Mouse (Mus musculus): ENCODE measurements at regions not wholly inside any gene's neighbourhood (a gene's known extent, or its start where the extent isn't known, plus 50 kb on each side); places are given as distances from the start of the nearest gene placed in this dataset.
"Not testable (repeated sequence)": the region's sequence is repeated elsewhere in the genome, so short reads cannot be mapped to it uniquely, and the experiment has no call there.

- peak; percentile 48 for DNase-seq
- H3K9me3 ChIP-seq (ENCODE audit: low read length): no peaks in the 10 kb centered on the region
- no peak overlapping the region for H3K4me2 ChIP-seq (ENCODE audit: low read depth)
- WGBS: 46% methylated on average over 5 of the region's 5 CpGs
- TF ChIP-seq CTCF (IDR thresholded peaks at IDR 0.05; ENCODE audit: low read depth): no peak
- no peak overlapping the region for H3K4me3 ChIP-seq (ENCODE audit: low read depth, low read length)
- H3K4me1 ChIP-seq (ENCODE audit: insufficient read depth): no peaks in the 10 kb centered on the region
- no peaks in the 10 kb centered on the region for H3K36me3 ChIP-seq (ENCODE audit: insufficient read depth)
- H3K9ac ChIP-seq: no peak overlapping the region
- ATAC-seq: peak; percentile 60
- H3K27ac ChIP-seq (ENCODE audit: low read depth, low read length): no peak overlapping the region
- H3K27me3 ChIP-seq (ENCODE audit: insufficient read depth, low read length): no peaks in the 10 kb centered on the region
Observed at GRCm38 (mm10) chr1:164532196-164532595, 74.0 kb upstream of the Atp1b1 start.

GRCm38 (mm10) chr1:164531741-164532140 is 73.6 kb upstream of the Atp1b1 start:
- Histone ChIP-seq H3K9ac (no peak overlapping the region), H3K4me3 (ENCODE audit: low read depth, low read length) (no peak overlapping the region), H3K4me1 (ENCODE audit: insufficient read depth) (no peaks in the 10 kb centered on the region), H3K27me3 (ENCODE audit: insufficient read depth, low read length) (no peaks in the 10 kb centered on the region), H3K9me3 (ENCODE audit: low read length) (no peaks in the 10 kb centered on the region), H3K36me3 (ENCODE audit: insufficient read depth) (no peaks in the 10 kb centered on the region), H3K27ac (ENCODE audit: low read depth, low read length) (no peak overlapping the region), H3K4me2 (ENCODE audit: low read depth) (no peak overlapping the region)
- ATAC-seq: peak; percentile 34
- no peak for DNase-seq
- TF ChIP-seq CTCF (IDR thresholded peaks at IDR 0.05; ENCODE audit: low read depth): no peak
- WGBS: 65% methylated on average over 1 of the region's 1 CpGs

- Histone ChIP-seq H3K4me1 (ENCODE audit: insufficient read depth) (no peaks in the 10 kb centered on the region), H3K36me3 (ENCODE audit: insufficient read depth) (no peaks in the 10 kb centered on the region), H3K27me3 (ENCODE audit: insufficient read depth, low read length) (no peaks in the 10 kb centered on the region), H3K9ac (no peak overlapping the region), H3K4me2 (ENCODE audit: low read depth) (no peak overlapping the region), H3K27ac (ENCODE audit: low read depth, low read length) (no peak overlapping the region), H3K9me3 (ENCODE audit: low read length) (no peaks in the 10 kb centered on the region), H3K4me3 (ENCODE audit: low read depth, low read length) (no peak overlapping the region)
- no peak for TF ChIP-seq CTCF (IDR thresholded peaks at IDR 0.05; ENCODE audit: low read depth)
- WGBS: 90% methylated on average over 1 of the region's 1 CpGs
- no peak for ATAC-seq
- DNase-seq: no peak
Observed at GRCm38 (mm10) chr1:164526748-164527147, 68.6 kb upstream of the Atp1b1 start.

GRCm38 (mm10) chr1:164522377-164523150 is 64.4 kb upstream of the Atp1b1 start:
- DNase-seq: no peak
- no peaks in the 10 kb centered on the region for H3K27me3 ChIP-seq (ENCODE audit: insufficient read depth, low read length)
- no peak overlapping the region for H3K27ac ChIP-seq (ENCODE audit: low read depth, low read length)
- no peak overlapping the region for H3K9ac ChIP-seq
- no peak for ATAC-seq
- H3K36me3 ChIP-seq (ENCODE audit: insufficient read depth): no peaks in the 10 kb centered on the region
- WGBS: 81% methylated on average over 3 of the region's 3 CpGs
- no peak for TF ChIP-seq CTCF (IDR thresholded peaks at IDR 0.05; ENCODE audit: low read depth)
- no peaks in the 10 kb centered on the region for H3K9me3 ChIP-seq (ENCODE audit: low read length)
- no peak overlapping the region for H3K4me2 ChIP-seq (ENCODE audit: low read depth)
- H3K4me3 ChIP-seq (ENCODE audit: low read depth, low read length): no peak overlapping the region
- no peaks in the 10 kb centered on the region for H3K4me1 ChIP-seq (ENCODE audit: insufficient read depth)

GRCm38 (mm10) chr1:164521371-164522130 is 63.4 kb upstream of the Atp1b1 start:
- ATAC-seq: no peak
- Histone ChIP-seq H3K27ac (ENCODE audit: low read depth, low read length) (no peak overlapping the region), H3K4me3 (ENCODE audit: low read depth, low read length) (no peak overlapping the region), H3K36me3 (ENCODE audit: insufficient read depth) (no peaks in the 10 kb centered on the region), H3K4me1 (ENCODE audit: insufficient read depth) (no peaks in the 10 kb centered on the region), H3K9me3 (ENCODE audit: low read length) (no peaks in the 10 kb centered on the region), H3K27me3 (ENCODE audit: insufficient read depth, low read length) (no peaks in the 10 kb centered on the region), H3K9ac (no peak overlapping the region), H3K4me2 (ENCODE audit: low read depth) (no peak overlapping the region)
- 91% methylated on average over 6 of the region's 6 CpGs for WGBS
- DNase-seq: no peak
- TF ChIP-seq CTCF (IDR thresholded peaks at IDR 0.05; ENCODE audit: low read depth): no peak

- ATAC-seq (no peak), DNase-seq (no peak)
- Histone ChIP-seq H3K9me3 (ENCODE audit: low read length) (no peaks in the 10 kb centered on the region), H3K27ac (ENCODE audit: low read depth, low read length) (no peak overlapping the region), H3K36me3 (ENCODE audit: insufficient read depth) (no peaks in the 10 kb centered on the region), H3K27me3 (ENCODE audit: insufficient read depth, low read length) (no peaks in the 10 kb centered on the region), H3K4me1 (ENCODE audit: insufficient read depth) (no peaks in the 10 kb centered on the region), H3K4me3 (ENCODE audit: low read depth, low read length) (no peak overlapping the region), H3K4me2 (ENCODE audit: low read depth) (no peak overlapping the region), H3K9ac (no peak overlapping the region)
- TF ChIP-seq CTCF (IDR thresholded peaks at IDR 0.05; ENCODE audit: low read depth): no peak
- WGBS: 93% methylated on average over 3 of the region's 3 CpGs
Observed at GRCm38 (mm10) chr1:164518866-164519265, 60.7 kb upstream of the Atp1b1 start.

- no peaks in the 10 kb centered on the region for H3K27me3 ChIP-seq (ENCODE audit: insufficient read depth, low read length)
- TF ChIP-seq CTCF (IDR thresholded peaks at IDR 0.05; ENCODE audit: low read depth): no peak
- 93% methylated on average over 4 of the region's 4 CpGs for WGBS
- no peak for DNase-seq
- H3K9ac ChIP-seq: no peak overlapping the region
- H3K4me2 ChIP-seq (ENCODE audit: low read depth): no peak overlapping the region
- H3K27ac ChIP-seq (ENCODE audit: low read depth, low read length): no peak overlapping the region
- no peak overlapping the region for H3K4me3 ChIP-seq (ENCODE audit: low read depth, low read length)
- no peaks in the 10 kb centered on the region for H3K36me3 ChIP-seq (ENCODE audit: insufficient read depth)
- no peaks in the 10 kb centered on the region for H3K4me1 ChIP-seq (ENCODE audit: insufficient read depth)
- ATAC-seq: no peak
- H3K9me3 ChIP-seq (ENCODE audit: low read length): no peaks in the 10 kb centered on the region
Observed at GRCm38 (mm10) chr1:164518308-164518707, 60.2 kb upstream of the Atp1b1 start.

GRCm38 (mm10) chr1:164517362-164517761 is 59.2 kb upstream of the Atp1b1 start:
- 100% methylated on average over 2 of the region's 2 CpGs for WGBS
- H3K36me3 ChIP-seq (ENCODE audit: insufficient read depth); ATAC-seq: not testable (repeated sequence)

More at GRCm38 (mm10) chr1:164517362-164517761, 59.2 kb upstream of the Atp1b1 start:
- not testable (repeated sequence) for H3K4me2 ChIP-seq (ENCODE audit: low read depth); H3K9me3 ChIP-seq (ENCODE audit: low read length); H3K4me3 ChIP-seq (ENCODE audit: low read depth, low read length); H3K4me1 ChIP-seq (ENCODE audit: insufficient read depth); H3K9ac ChIP-seq; H3K27me3 ChIP-seq (ENCODE audit: insufficient read depth, low read length); DNase-seq; H3K27ac ChIP-seq (ENCODE audit: low read depth, low read length)

Data from forebrain, postnatal 0 days (tissue).